Mouse (Mus musculus) heart, adult 2 months (tissue): Measurements from ENCODE around the gene Itpkc.

Experiments
- CTCF ChIP-seq: fragments of 200-600 bp; IDR thresholded peaks from 2 replicates; pipeline ENCODE4 v1.8.1; 2022; ENCODE audit warnings: antibody characterized with exemption, mild to moderate bottlenecking, moderate library complexity
- POLR2A ChIP-seq: fragments of 200-500 bp; IDR thresholded peaks from 2 replicates; pipeline ENCODE4 v1.6.1; 2011; ENCODE audit warnings: mild to moderate bottlenecking, low read depth, low read length, control low read depth; ENCODE audit not compliant: insufficient read depth

GRCm38 (mm10) chr7:27218586-27218985 is 9.9 kb downstream of the Itpkc start:
- TF ChIP-seq CTCF (no peak), POLR2A (no peak)
